Mouse (Mus musculus) forebrain, embryonic 14.5 days (tissue): ENCODE measurements around the gene Dnah8. TPM values are rescaled to one million over a fixed set of nuclear protein-coding genes. Genes with fewer than 3 reads are reported as not detected.

Experiments
- ATAC-seq: fragments of 200-750 bp; cut with Nextera tagmentation; 2 replicates; pipeline ENCODE4 v1.8.0; 2017; ENCODE audit warnings: mild to moderate bottlenecking, moderate library complexity
- DNase-seq: peaks from one replicate; pipeline ENCODE4 v3.0.0-alpha.2; 2015; ENCODE audit warnings: low spot score
- H3K27ac ChIP-seq: fragments of 300-500 bp; sonication (generic); 2 replicates; pipeline ENCODE4 v1.5.1; 2014; ENCODE audit warnings: low read depth, mild to moderate bottlenecking, control low read depth, low read length, moderate library complexity
- H3K27me3 ChIP-seq: fragments of 300-500 bp; sonication (generic); replicated peaks from 2 replicates; pipeline ENCODE4 v1.6.1; 2014; ENCODE audit warnings: low read length, control low read depth, mixed read lengths; ENCODE audit not compliant: control insufficient read depth, insufficient read depth
- H3K36me3 ChIP-seq: fragments of 300-500 bp; sonication (generic); 2 replicates; pipeline ENCODE4 v1.6.1; 2014; ENCODE audit warnings: low read length, control low read depth; ENCODE audit not compliant: control insufficient read depth, insufficient read depth
- H3K4me1 ChIP-seq: fragments of 300-500 bp; sonication (generic); 2 replicates; pipeline ENCODE4 v1.6.1; 2014; ENCODE audit warnings: antibody characterized with exemption, low read length, control low read depth; ENCODE audit not compliant: control insufficient read depth, insufficient read depth
- H3K4me2 ChIP-seq: fragments of 300-500 bp; sonication (generic); 2 replicates; pipeline ENCODE4 v1.6.1; 2014; ENCODE audit warnings: mild to moderate bottlenecking, control low read depth, low read length
- H3K4me3 ChIP-seq: fragments of 300-500 bp; sonication (generic); 2 replicates; pipeline ENCODE4 v1.5.1; 2014; ENCODE audit warnings: low read depth, low read length, control low read depth
- H3K9ac ChIP-seq: fragments of 300-500 bp; sonication (generic); 2 replicates; pipeline ENCODE4 v1.6.1; 2014; ENCODE audit warnings: mild to moderate bottlenecking, low read length, control low read depth, moderate library complexity
- H3K9me3 ChIP-seq: fragments of 300-500 bp; sonication (generic); replicated peaks from 2 replicates; pipeline ENCODE4 v1.6.1; 2016; ENCODE audit warnings: low read length, control low read depth, mixed read lengths; ENCODE audit not compliant: control insufficient read depth
- WGBS: fragments of 180-500 bp; shearing (Covaris S2); extraction: QIAGEN DNeasy Blood & Tissue Kit; methylation state at CpG from one replicate; pipeline ENCODE4 v1.1.7; 2014; 5-methylcytosine and 5-hydroxymethylcytosine counted together
- polyA plus RNA-seq: library from polyadenylated mRNA; unstranded; fragments of >200 nt; fragmentation: Nextera tagmentation; extraction: Ambion mirVana; gene quantifications from 2 replicates; pipeline ENCODE4 v1.2.1, GENCODE M21; 2014

Dnah8 gene
- polyA plus RNA-seq, 1 experiment from 2014 or later, result 1.9 TPM

GRCm38 (mm10) chr17:30583258-30584001 lies 40.7 kb upstream of the Dnah8 start:
- Histone ChIP-seq H3K4me3 (no peak overlapping the region), H3K4me2 (no peak overlapping the region), H3K36me3 (no peaks in the 10 kb centered on the region), H3K4me1 (no peaks in the 10 kb centered on the region), H3K27ac (no peak overlapping the region), H3K27me3 (no peaks in the 10 kb centered on the region), H3K9ac (no peak overlapping the region), H3K9me3 (no peaks in the 10 kb centered on the region)
- WGBS, result 76% methylated on average over 2 of the region's 2 CpGs
- DNase-seq (no peak), ATAC-seq (no peak)

GRCm38 (mm10) chr17:30590417-30591198 lies 33.5 kb upstream of the Dnah8 start:
- Histone ChIP-seq H3K27me3 (no peaks in the 10 kb centered on the region), H3K4me3 (no peak overlapping the region), H3K27ac (no peak overlapping the region), H3K4me2 (no peak overlapping the region), H3K36me3 (peaks cover 13% of the 10 kb centered on the region; the same call in 1 of the 2 replicates), H3K4me1 (no peaks in the 10 kb centered on the region), H3K9me3 (no peaks in the 10 kb centered on the region), H3K9ac (no peak overlapping the region)
- 0 out of 2 replicates have a peak, but pooled peaks have one; percentile 23 for ATAC-seq
- DNase-seq, result peak; percentile 73
- WGBS, result 48% methylated on average over 17 of the region's 17 CpGs

GRCm38 (mm10) chr17:30594407-30594806 lies 29.7 kb upstream of the Dnah8 start:
- H3K4me3 ChIP-seq, result no peak overlapping the region
- DNase-seq, result no peak
- no peak overlapping the region for H3K9ac ChIP-seq
- WGBS, result 52% methylated on average over 5 of the region's 5 CpGs
- H3K4me1 ChIP-seq, result no peaks in the 10 kb centered on the region
- no peaks in the 10 kb centered on the region for H3K9me3 ChIP-seq
- H3K27ac ChIP-seq, result no peak overlapping the region
- H3K4me2 ChIP-seq, result no peak overlapping the region
- no peak for ATAC-seq
- no peaks in the 10 kb centered on the region for H3K27me3 ChIP-seq
- peaks cover 37% of the 10 kb centered on the region; the same call in 1 of the 2 replicates for H3K36me3 ChIP-seq

- Histone ChIP-seq H3K4me3 (no peak overlapping the region), H3K4me2 (no peak overlapping the region), H3K9ac (no peak overlapping the region), H3K4me1 (no peaks in the 10 kb centered on the region), H3K9me3 (no peaks in the 10 kb centered on the region), H3K27me3 (no peaks in the 10 kb centered on the region), H3K36me3 (peaks cover 37% of the 10 kb centered on the region; the same call in 1 of the 2 replicates), H3K27ac (no peak overlapping the region)
- ATAC-seq, result no peak
- no peak for DNase-seq
- 52% methylated on average over 6 of the region's 6 CpGs for WGBS
Measured at GRCm38 (mm10) chr17:30594846-30595245, 29.3 kb upstream of the Dnah8 start.

- Histone ChIP-seq H3K27ac (no peak overlapping the region), H3K9ac (no peak overlapping the region), H3K4me3 (no peak overlapping the region), H3K27me3 (no peaks in the 10 kb centered on the region), H3K9me3 (no peaks in the 10 kb centered on the region), H3K36me3 (peaks cover 44% of the 10 kb centered on the region), H3K4me1 (no peaks in the 10 kb centered on the region), H3K4me2 (no peak overlapping the region)
- no peak for ATAC-seq
- DNase-seq, result no peak
- 97% methylated on average over 9 of the region's 9 CpGs for WGBS
Measured at GRCm38 (mm10) chr17:30597786-30598185, 26.4 kb upstream of the Dnah8 start.

- no peak overlapping the region for H3K9ac ChIP-seq
- H3K4me3 ChIP-seq, result no peak overlapping the region
- peaks cover 47% of the 10 kb centered on the region for H3K36me3 ChIP-seq
- no peak overlapping the region for H3K4me2 ChIP-seq
- no peaks in the 10 kb centered on the region for H3K27me3 ChIP-seq
- H3K9me3 ChIP-seq, result no peaks in the 10 kb centered on the region
- H3K27ac ChIP-seq, result no peak overlapping the region
- WGBS, result 83% methylated on average over 5 of the region's 5 CpGs
- DNase-seq (no peak), ATAC-seq (no peak)
- no peaks in the 10 kb centered on the region for H3K4me1 ChIP-seq
Measured at GRCm38 (mm10) chr17:30598300-30598699, 25.9 kb upstream of the Dnah8 start.

- H3K4me3 ChIP-seq, result no peak overlapping the region
- ATAC-seq, result no peak
- no peak overlapping the region for H3K4me2 ChIP-seq
- H3K27me3 ChIP-seq, result no peaks in the 10 kb centered on the region
- 92% methylated on average over 14 of the region's 14 CpGs for WGBS
- H3K9me3 ChIP-seq, result no peaks in the 10 kb centered on the region
- H3K27ac ChIP-seq, result no peak overlapping the region
- no peak for DNase-seq
- H3K4me1 ChIP-seq, result peaks cover 1% of the 10 kb centered on the region
- no peak overlapping the region for H3K9ac ChIP-seq
- H3K36me3 ChIP-seq, result peaks cover 34% of the 10 kb centered on the region
Measured at GRCm38 (mm10) chr17:30602175-30602574, 22.0 kb upstream of the Dnah8 start.

- DNase-seq (no peak), ATAC-seq (no peak)
- no peaks in the 10 kb centered on the region for H3K9me3 ChIP-seq
- WGBS, result 95% methylated on average over 6 of the region's 6 CpGs
- H3K27me3 ChIP-seq, result no peaks in the 10 kb centered on the region
- H3K4me2 ChIP-seq, result no peak overlapping the region
- H3K4me1 ChIP-seq, result peaks cover 14% of the 10 kb centered on the region
- no peak overlapping the region for H3K9ac ChIP-seq
- H3K4me3 ChIP-seq, result no peak overlapping the region
- no peak overlapping the region for H3K27ac ChIP-seq
- peaks cover 23% of the 10 kb centered on the region for H3K36me3 ChIP-seq
Measured at GRCm38 (mm10) chr17:30604296-30604695, 19.9 kb upstream of the Dnah8 start.

- ATAC-seq (no peak), DNase-seq (no peak)
- H3K4me3 ChIP-seq, result no peak overlapping the region
- H3K4me1 ChIP-seq, result peaks cover 14% of the 10 kb centered on the region
- no peak overlapping the region for H3K27ac ChIP-seq
- 90% methylated on average over 5 of the region's 5 CpGs for WGBS
- no peak overlapping the region for H3K9ac ChIP-seq
- H3K4me2 ChIP-seq, result no peak overlapping the region
- H3K9me3 ChIP-seq, result no peaks in the 10 kb centered on the region
- no peaks in the 10 kb centered on the region for H3K27me3 ChIP-seq
- H3K36me3 ChIP-seq, result peaks cover 23% of the 10 kb centered on the region
Measured at GRCm38 (mm10) chr17:30605001-30605400, 19.2 kb upstream of the Dnah8 start.
